Mouse (Mus musculus): Measurements from ENCODE around the gene Neil1.

The Neil1 gene

DNA sequence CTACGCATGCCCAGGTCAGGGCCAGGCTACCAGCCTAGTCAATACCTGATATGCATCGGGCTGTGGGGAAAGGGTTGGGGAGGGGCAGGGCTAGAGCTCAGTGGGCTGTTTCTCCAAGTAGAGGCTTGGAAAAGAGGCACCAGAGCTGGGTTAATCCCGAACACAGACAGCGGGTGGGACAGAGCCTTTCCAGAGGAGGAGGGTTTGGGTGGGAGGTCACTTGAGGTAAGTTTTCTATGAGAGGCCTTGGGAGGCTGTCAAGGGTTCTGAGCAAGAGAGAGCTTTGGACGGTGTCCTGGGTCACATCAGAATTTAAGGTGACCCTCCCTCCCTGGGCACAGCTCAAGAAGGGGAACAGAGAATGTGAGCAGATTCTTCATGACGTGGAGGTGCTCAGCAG is 9.6 kb downstream of the Neil1 start:
- DNase-seq = no peak

GRCm38 (mm10) chr9:57137777-57138176 is 10.3 kb downstream of the Neil1 start:
- DNase-seq = no peak

DNA sequence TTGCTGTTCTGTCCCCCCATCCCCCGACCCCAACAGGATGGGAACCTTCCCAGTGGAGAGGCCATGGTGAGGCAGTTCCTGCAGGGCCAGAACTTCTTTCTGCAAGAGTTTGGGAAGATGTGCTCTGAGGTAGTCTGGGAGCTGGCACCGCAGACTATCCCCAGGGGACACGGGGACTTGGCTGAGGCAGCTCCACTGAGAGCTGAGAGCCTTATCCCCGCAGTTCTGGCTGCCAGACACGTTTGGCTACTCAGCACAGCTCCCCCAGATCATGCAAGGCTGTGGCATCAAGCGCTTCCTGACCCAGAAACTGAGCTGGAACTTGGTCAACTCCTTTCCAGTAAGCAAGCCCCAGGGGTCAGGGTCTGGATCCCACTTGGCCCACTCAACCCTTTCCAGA is 10.9 kb downstream of the Neil1 start:
- no peak for DNase-seq

- DNase-seq = peak; percentile 95
Measured at GRCm38 (mm10) chr9:57130577-57131433, 17.3 kb downstream of the Neil1 start, which contains the start of gene Man2c1. Man2c1 (plus strand) TSS chr9:57130690.

- DNase-seq = peak; percentile 21
Measured at GRCm38 (mm10) chr9:57129641-57130040, 18.5 kb downstream of the Neil1 start.

DNA sequence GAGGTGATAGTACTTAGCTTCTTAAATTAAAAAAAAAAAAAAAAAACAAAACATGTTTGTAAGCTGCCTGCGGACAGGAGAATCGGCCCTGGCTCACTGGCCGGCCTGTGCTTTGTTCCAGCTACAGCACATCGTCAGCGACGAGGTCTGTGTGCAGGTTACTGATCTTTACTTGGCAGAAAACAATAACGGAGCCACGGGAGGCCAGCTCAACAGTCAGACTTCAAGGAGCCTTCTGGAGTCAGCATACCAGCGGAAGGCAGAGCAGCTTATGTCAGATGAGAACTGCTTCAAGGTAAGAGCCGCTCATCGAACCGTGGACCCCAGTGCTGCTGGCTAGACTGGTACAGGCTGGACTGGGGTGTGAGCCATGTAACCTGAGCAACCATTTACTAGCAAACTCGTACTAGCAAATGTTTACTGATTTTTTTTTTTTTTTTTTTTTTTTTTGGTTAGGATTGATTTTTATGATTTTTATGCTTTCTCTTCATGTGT is 30.8 kb downstream of the Neil1 start:
- DNase-seq = no peak

Data from cerebellum, adult 11-12 months (tissue).